Mouse (Mus musculus): ENCODE data around the gene Fbxw17. TPM values are rescaled to one million over a fixed set of nuclear protein-coding genes. Genes with fewer than 3 reads are reported as not detected.
"Not testable (repeated sequence)": the region's sequence is repeated elsewhere in the genome, so short reads cannot be mapped to it uniquely, and the experiment has no call there.

Fbxw17 gene
- 16.3 TPM for polyA plus RNA-seq (2012; fragmentation: generic; extraction: Trizol)

DNA sequence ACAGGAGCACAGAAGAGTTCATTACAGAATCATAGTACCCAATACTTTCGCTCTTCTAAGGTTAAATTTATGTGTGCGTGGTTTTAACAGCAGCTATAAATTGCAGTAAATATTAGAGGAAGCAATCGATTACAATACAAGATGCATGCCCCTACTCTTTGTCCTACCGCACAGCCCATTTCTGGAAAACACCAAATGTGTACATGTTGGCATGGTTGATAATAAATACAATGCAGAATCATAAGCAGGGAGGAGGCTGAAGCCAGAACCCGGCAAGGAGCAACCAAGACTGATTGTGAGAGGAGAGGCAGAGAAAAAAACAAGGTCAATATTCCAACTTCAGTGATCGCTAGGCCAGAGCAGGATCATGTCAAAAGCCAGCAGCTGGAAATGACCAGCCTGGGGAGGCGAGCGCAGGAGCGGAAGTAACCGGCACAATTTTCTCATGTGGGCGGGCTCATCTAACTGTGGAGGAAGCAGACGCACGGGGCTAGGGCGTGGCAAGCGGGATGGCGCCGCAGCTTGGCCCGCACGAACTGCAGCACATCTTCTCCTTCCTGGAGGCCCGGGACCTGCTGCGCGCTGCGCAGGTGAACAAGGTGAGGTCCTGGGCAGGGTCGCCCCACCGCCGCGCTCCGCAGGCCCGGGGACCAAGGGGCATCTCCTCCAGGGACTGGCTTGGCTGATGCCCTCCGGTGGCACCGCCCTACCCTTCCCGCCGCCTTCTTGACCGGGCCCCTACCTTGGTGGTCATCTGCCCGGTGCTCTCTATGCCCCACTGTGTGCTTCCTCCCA lies at the start of gene Fbxw17:
Fbxw17 (plus strand) TSS at position 476 of the 795 bp plus-strand sequence.
- no peaks in the 10 kb centered on the region for H3K27me3 ChIP-seq (ENCODE audit: control insufficient read depth, insufficient read depth, insufficient read length)
- H3K79me2 ChIP-seq (ENCODE audit: control insufficient read depth, insufficient read depth): peaks cover 10% of the 10 kb centered on the region
- H3K36me3 ChIP-seq (ENCODE audit: control insufficient read depth, insufficient read depth): peaks cover 4% of the 10 kb centered on the region
- H3K4me3 ChIP-seq: peak within 1 kb of the TSS; percentile 34
- TF ChIP-seq POLR2A (IDR thresholded peaks at IDR 0.05; ENCODE audit: insufficient read length, low read depth) (peak; percentile 88), POLR2AphosphoS2 (IDR thresholded peaks at IDR 0.05; ENCODE audit: insufficient read length, low read depth) (peak; percentile 91), CEBPB (IDR thresholded peaks at IDR 0.05; ENCODE audit: insufficient read depth, poor library complexity, severe bottlenecking) (no peak), REST (IDR thresholded peaks at IDR 0.05; ENCODE audit: insufficient read depth, insufficient read length) (no peak), TCF3 (IDR thresholded peaks at IDR 0.05; ENCODE audit: insufficient read length, low read depth) (no peak), SRF (IDR thresholded peaks at IDR 0.05; ENCODE audit: control insufficient read depth, insufficient read length, low read depth) (no peak), TCF12 (IDR thresholded peaks at IDR 0.05; ENCODE audit: insufficient read depth, poor library complexity, severe bottlenecking) (no peak), MYOG (IDR thresholded peaks at IDR 0.05; ENCODE audit: control insufficient read depth in 1 of 3, insufficient read depth in 1 of 3, insufficient read length in 2 of 3, low read depth in 2 of 3) (peak in 2 of 3 experiments; percentile 0 to 3), MAX (IDR thresholded peaks at IDR 0.05; ENCODE audit: low read depth) (no peak), MYOD1 (IDR thresholded peaks at IDR 0.05; ENCODE audit: control insufficient read depth in 1 of 3, insufficient read length in 2 of 3, low read depth in 2 of 3) (no peak), USF1 (IDR thresholded peaks at IDR 0.05; ENCODE audit: low read depth) (no peak), E2F4 (IDR thresholded peaks at IDR 0.05; ENCODE audit: insufficient read depth) (no peak)
- peak within 1 kb of the TSS; percentile 94 for H3K4me2 ChIP-seq (ENCODE audit: low read depth)
- peak within 1 kb of the TSS; percentile 60 for H3ac ChIP-seq (ENCODE audit: control insufficient read depth, insufficient read length)

DNA sequence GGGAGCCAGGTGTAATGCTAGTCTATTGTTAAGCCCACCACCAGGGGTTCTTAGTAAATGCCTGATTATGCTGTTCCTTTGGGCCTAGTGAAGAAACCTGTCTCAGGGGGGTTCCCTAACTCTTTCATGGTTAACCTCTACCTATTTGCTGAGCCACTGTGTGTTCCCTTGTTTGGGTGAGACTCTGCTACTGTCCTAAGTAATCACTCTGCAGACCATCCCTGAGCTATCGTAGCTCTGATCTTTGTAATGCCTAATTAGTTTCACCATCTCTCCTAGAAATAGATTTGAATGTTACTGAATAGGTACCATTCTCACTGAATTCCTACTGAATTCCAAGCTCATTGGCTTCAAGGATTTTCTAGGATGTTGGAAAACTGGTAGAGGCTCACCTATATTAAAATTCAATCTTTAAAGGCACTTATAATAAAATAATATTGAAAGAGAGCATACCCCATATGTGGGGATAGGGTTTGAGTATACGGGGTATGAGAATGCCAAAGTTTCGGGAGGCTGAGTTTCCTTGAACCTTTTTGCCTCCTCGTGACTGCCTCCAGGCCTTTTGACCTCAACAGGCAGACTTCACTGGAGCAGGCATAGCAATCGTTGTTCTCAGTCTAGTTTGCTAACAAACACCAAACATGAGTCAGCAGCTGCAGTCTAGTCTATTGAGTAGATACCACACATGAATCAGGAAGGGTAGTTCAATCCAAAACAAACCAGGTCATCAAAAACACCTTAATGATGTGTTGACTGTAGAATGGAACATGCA lies 44.5 kb upstream of the Fbxw17 start:
- not testable (repeated sequence) for H3K36me3 ChIP-seq (ENCODE audit: control insufficient read depth, insufficient read depth); H3ac ChIP-seq (ENCODE audit: control insufficient read depth, insufficient read length); H3K27me3 ChIP-seq (ENCODE audit: control insufficient read depth, insufficient read depth, insufficient read length); H3K4me2 ChIP-seq (ENCODE audit: low read depth); H3K4me3 ChIP-seq; H3K79me2 ChIP-seq (ENCODE audit: control insufficient read depth, insufficient read depth)

DNA sequence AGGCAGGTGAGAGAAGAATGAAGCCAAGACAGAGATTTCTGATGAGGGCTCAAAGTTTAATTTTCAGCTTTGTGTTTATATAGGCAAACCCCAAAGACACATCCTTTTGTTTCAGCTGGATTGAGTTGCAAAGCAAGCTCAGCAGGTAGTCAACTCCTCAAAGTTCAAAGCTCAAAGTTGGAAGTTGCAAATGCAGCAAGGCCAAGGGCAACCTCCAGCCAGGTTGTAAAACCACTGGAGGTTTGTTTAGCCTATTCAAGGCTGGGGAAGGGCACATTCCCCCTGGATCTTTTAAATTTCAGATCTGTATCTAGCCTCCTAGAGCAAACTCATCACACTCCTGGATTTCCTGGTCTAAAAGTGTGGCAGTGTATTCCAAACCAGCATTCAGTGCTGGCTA lies 28.5 kb upstream of the Fbxw17 start:
- H3ac ChIP-seq (ENCODE audit: control insufficient read depth, insufficient read length); H3K27me3 ChIP-seq (ENCODE audit: control insufficient read depth, insufficient read depth, insufficient read length); H3K4me2 ChIP-seq (ENCODE audit: low read depth); H3K4me3 ChIP-seq; H3K79me2 ChIP-seq (ENCODE audit: control insufficient read depth, insufficient read depth); H3K36me3 ChIP-seq (ENCODE audit: control insufficient read depth, insufficient read depth): not testable (repeated sequence)

DNA sequence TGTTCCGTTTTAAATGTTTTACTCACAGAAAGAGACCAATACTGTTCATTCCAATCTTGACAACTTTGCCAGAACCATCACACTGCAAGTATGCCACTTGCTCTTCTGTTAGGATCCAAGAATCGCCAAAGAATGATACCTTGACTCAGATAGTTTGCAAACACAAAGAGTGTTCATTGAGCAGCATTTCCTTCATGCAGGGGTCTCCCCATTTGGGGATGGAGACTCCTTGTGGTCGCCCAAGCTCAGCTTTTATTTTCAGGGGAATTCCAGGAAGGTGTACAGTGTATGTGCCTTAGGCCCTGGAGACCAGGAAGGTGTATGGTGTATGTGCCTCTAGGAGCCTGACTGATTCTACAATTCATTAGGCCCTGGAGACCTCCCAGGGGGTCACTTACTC lies 757 bp downstream of the Fbxw17 start:
- no peak for TF ChIP-seq REST (IDR thresholded peaks at IDR 0.05; ENCODE audit: insufficient read depth, insufficient read length)
- no peak for TF ChIP-seq MAX (IDR thresholded peaks at IDR 0.05; ENCODE audit: low read depth)
- no peak for TF ChIP-seq POLR2AphosphoS2 (IDR thresholded peaks at IDR 0.05; ENCODE audit: insufficient read length, low read depth)
- no peak for TF ChIP-seq TCF3 (IDR thresholded peaks at IDR 0.05; ENCODE audit: insufficient read length, low read depth)
- peak overlapping the region; percentile 34 for H3K4me3 ChIP-seq
- peak overlapping the region; percentile 94 for H3K4me2 ChIP-seq (ENCODE audit: low read depth)
- peaks cover 10% of the 10 kb centered on the region for H3K79me2 ChIP-seq (ENCODE audit: control insufficient read depth, insufficient read depth)
- no peaks in the 10 kb centered on the region for H3K27me3 ChIP-seq (ENCODE audit: control insufficient read depth, insufficient read depth, insufficient read length)
- H3K36me3 ChIP-seq (ENCODE audit: control insufficient read depth, insufficient read depth): peaks cover 5% of the 10 kb centered on the region
- peak overlapping the region; percentile 60 for H3ac ChIP-seq (ENCODE audit: control insufficient read depth, insufficient read length)

DNA sequence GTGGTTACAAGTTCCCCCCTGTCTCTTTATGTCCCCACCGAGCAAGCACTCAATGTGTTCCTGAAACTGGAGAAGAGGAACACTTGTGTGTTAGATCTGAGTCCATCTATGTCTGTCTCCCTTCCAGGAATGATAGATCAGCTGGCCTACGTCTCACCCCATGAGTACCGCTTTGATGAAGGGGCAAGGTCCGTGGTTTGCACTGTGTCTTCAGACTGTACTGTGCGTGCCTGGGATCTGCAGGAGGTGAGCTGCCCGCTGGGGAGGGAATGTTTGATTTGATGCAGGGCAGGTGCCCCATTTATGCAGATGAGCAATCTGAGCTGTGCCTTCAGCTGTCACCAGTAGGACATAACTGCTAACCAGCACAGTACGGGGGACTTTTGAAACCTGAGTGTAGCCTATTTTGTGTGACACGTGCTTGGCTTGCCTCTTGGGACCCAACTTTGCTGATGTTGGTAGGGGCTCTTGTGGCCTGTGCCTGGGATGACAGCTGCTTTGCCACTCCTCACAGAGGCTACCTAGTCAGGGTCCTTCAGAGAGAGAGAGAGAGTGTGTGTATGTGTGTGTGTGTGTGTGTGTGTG lies 6.1 kb downstream of the Fbxw17 start:
- H3ac ChIP-seq (ENCODE audit: control insufficient read depth, insufficient read length): no peak overlapping the region

More for the DNA sequence above, 6.1 kb downstream of the Fbxw17 start:
- Histone ChIP-seq H3K36me3 (ENCODE audit: control insufficient read depth, insufficient read depth) (peaks cover 27% of the 10 kb centered on the region), H3K27me3 (ENCODE audit: control insufficient read depth, insufficient read depth, insufficient read length) (no peaks in the 10 kb centered on the region), H3K79me2 (ENCODE audit: control insufficient read depth, insufficient read depth) (peaks cover 1% of the 10 kb centered on the region), H3K4me3 (no peak overlapping the region), H3K4me2 (ENCODE audit: low read depth) (no peak overlapping the region)
- TF ChIP-seq POLR2A (IDR thresholded peaks at IDR 0.05; ENCODE audit: insufficient read length, low read depth) (no peak), MYOD1 (IDR thresholded peaks at IDR 0.05; ENCODE audit: control insufficient read depth in 1 of 3, insufficient read length in 2 of 3, low read depth in 2 of 3) (peak in 1 of 3 experiments; percentile 54)

All from myocyte (in vitro differentiated cells).